Mouse (Mus musculus) embryonic facial prominence, embryonic 14.5 days (tissue): ENCODE results near the gene Gpr156. TPM values are rescaled to one million over a fixed set of nuclear protein-coding genes. Genes with fewer than 3 reads are reported as not detected.
"Not testable (repeated sequence)": the region's sequence is repeated elsewhere in the genome, so short reads cannot be mapped to it uniquely, and the experiment has no call there.

Source experiments
- ATAC-seq: fragments of 200-750 bp; cut with Nextera tagmentation; 2 replicates; pipeline ENCODE4 v1.8.0; 2017; ENCODE audit warnings: low read depth, moderate number of reproducible peaks, moderate TSS enrichment
- DNase-seq: peaks from one replicate; pipeline ENCODE4 v3.0.0-alpha.2; 2015; ENCODE audit warnings: low spot score
- H3K27ac ChIP-seq: fragments of 300-500 bp; sonication (generic); replicated peaks from 2 replicates; pipeline ENCODE4 v1.5.1; 2014; ENCODE audit warnings: low read depth, mild to moderate bottlenecking, low read length, moderate library complexity
- H3K27me3 ChIP-seq: fragments of 300-500 bp; sonication (generic); replicated peaks from 2 replicates; pipeline ENCODE4 v1.6.1; 2014; ENCODE audit warnings: low read length; ENCODE audit not compliant: control insufficient read depth, insufficient read depth
- H3K36me3 ChIP-seq: fragments of 300-500 bp; sonication (generic); 2 replicates; pipeline ENCODE4 v1.6.1; 2014; ENCODE audit warnings: low read length, mixed read lengths; ENCODE audit not compliant: control insufficient read depth, insufficient read depth
- H3K4me1 ChIP-seq: fragments of 300-500 bp; sonication (generic); 2 replicates; pipeline ENCODE4 v1.6.1; 2014; ENCODE audit warnings: antibody characterized with exemption, low read length; ENCODE audit not compliant: control insufficient read depth, insufficient read depth
- H3K4me2 ChIP-seq: fragments of 300-500 bp; sonication (generic); 2 replicates; pipeline ENCODE4 v1.6.1; 2014; ENCODE audit warnings: low read depth, mild to moderate bottlenecking, low read length, moderate library complexity, mixed read lengths
- H3K4me3 ChIP-seq: fragments of 300-500 bp; sonication (generic); 2 replicates; pipeline ENCODE4 v1.5.1; 2014; ENCODE audit warnings: low read depth, mild to moderate bottlenecking, low read length
- H3K9ac ChIP-seq: fragments of 300-500 bp; sonication (generic); 2 replicates; pipeline ENCODE4 v1.6.1; 2014; ENCODE audit warnings: low read depth, mild to moderate bottlenecking, low read length, moderate library complexity, mixed read lengths
- H3K9me3 ChIP-seq: fragments of 300-500 bp; sonication (generic); 2 replicates; pipeline ENCODE4 v1.6.1; 2016; ENCODE audit warnings: low read length; ENCODE audit not compliant: control insufficient read depth
- WGBS: fragments of 180-500 bp; shearing (Covaris S2); extraction: QIAGEN DNeasy Blood & Tissue Kit; methylation state at CpG from one replicate; pipeline ENCODE4 v1.1.7; 2014; 5-methylcytosine and 5-hydroxymethylcytosine counted together
- polyA plus RNA-seq: library from polyadenylated mRNA; unstranded; fragments of >200 nt; fragmentation: Nextera tagmentation; extraction: Ambion mirVana; gene quantifications from 2 replicates; pipeline ENCODE4 v1.2.1, GENCODE M21; 2014

Gpr156 gene
- polyA plus RNA-seq, 1 experiment from 2014 or later: 0.77 TPM

- ATAC-seq (no peak; the same call in 1 of the 2 replicates), DNase-seq (no peak)
- H3K4me2 ChIP-seq: no peak overlapping the region
- H3K9ac ChIP-seq: no peak overlapping the region
- H3K36me3 ChIP-seq: no peaks in the 10 kb centered on the region
- no peak overlapping the region for H3K27ac ChIP-seq
- H3K4me3 ChIP-seq: no peak overlapping the region
- no peaks in the 10 kb centered on the region for H3K27me3 ChIP-seq
- 54% methylated on average over 3 of the region's 4 CpGs for WGBS
- peaks cover 4% of the 10 kb centered on the region; the same call in 1 of the 2 replicates for H3K4me1 ChIP-seq
- no peaks in the 10 kb centered on the region for H3K9me3 ChIP-seq
These were observed 40.5 kb downstream of the Gpr156 start for GRCm38 (mm10) chr16:37956751-37957150.

GRCm38 (mm10) chr16:37962696-37963095, 46.4 kb downstream of the Gpr156 start:
- peaks cover 11% of the 10 kb centered on the region for H3K4me1 ChIP-seq
- ATAC-seq, H3K36me3 ChIP-seq, H3K9ac ChIP-seq, H3K27me3 ChIP-seq, H3K27ac ChIP-seq, H3K4me3 ChIP-seq, H3K4me2 ChIP-seq, DNase-seq, H3K9me3 ChIP-seq: not testable (repeated sequence)
- WGBS: 86% methylated on average over 4 of the region's 4 CpGs

GRCm38 (mm10) chr16:37963331-37964281, 47.3 kb downstream of the Gpr156 start:
- H3K4me2 ChIP-seq: peak overlapping the region; percentile 41
- no peaks in the 10 kb centered on the region for H3K9me3 ChIP-seq
- peak overlapping the region; percentile 58; the same call in 1 of the 2 replicates for H3K27ac ChIP-seq
- 0 out of 2 replicates have a peak overlapping the region, but pooled peaks have one; percentile 11 for H3K4me3 ChIP-seq
- 14% methylated on average over 15 of the region's 15 CpGs for WGBS
- no peaks in the 10 kb centered on the region for H3K36me3 ChIP-seq
- peaks cover 11% of the 10 kb centered on the region for H3K4me1 ChIP-seq
- DNase-seq (peak; percentile 67), ATAC-seq (peak; percentile 66)
- peak overlapping the region; percentile 5; the same call in 1 of the 2 replicates for H3K9ac ChIP-seq
- no peaks in the 10 kb centered on the region for H3K27me3 ChIP-seq

GRCm38 (mm10) chr16:37964380-37965070, 48.2 kb downstream of the Gpr156 start:
- DNase-seq (no peak), ATAC-seq (no peak)
- Histone ChIP-seq H3K4me1 (peaks cover 11% of the 10 kb centered on the region), H3K9ac (no peak overlapping the region), H3K36me3 (no peaks in the 10 kb centered on the region), H3K4me3 (no peak overlapping the region), H3K4me2 (no peak overlapping the region), H3K9me3 (no peaks in the 10 kb centered on the region), H3K27me3 (no peaks in the 10 kb centered on the region), H3K27ac (peak overlapping the region; percentile 13; the same call in 1 of the 2 replicates)
- WGBS: 51% methylated on average over 4 of the region's 4 CpGs

GRCm38 (mm10) chr16:37966871-37967270, 50.6 kb downstream of the Gpr156 start:
- no peak for DNase-seq

GRCm38 (mm10) chr16:37967415-37967814, 51.1 kb downstream of the Gpr156 start:
- Histone ChIP-seq H3K9me3 (no peaks in the 10 kb centered on the region), H3K4me3 (no peak overlapping the region), H3K4me1 (peaks cover 11% of the 10 kb centered on the region), H3K27ac (no peak overlapping the region), H3K4me2 (no peak overlapping the region), H3K27me3 (no peaks in the 10 kb centered on the region), H3K36me3 (no peaks in the 10 kb centered on the region), H3K9ac (no peak overlapping the region)
- 65% methylated on average over 2 of the region's 2 CpGs for WGBS
- DNase-seq (no peak), ATAC-seq (no peak)

More at GRCm38 (mm10) chr16:37966871-37967270, 50.6 kb downstream of the Gpr156 start:
- Histone ChIP-seq H3K9me3 (no peaks in the 10 kb centered on the region), H3K27ac (no peak overlapping the region), H3K4me2 (no peak overlapping the region), H3K27me3 (no peaks in the 10 kb centered on the region), H3K9ac (no peak overlapping the region), H3K4me1 (peaks cover 11% of the 10 kb centered on the region), H3K4me3 (no peak overlapping the region), H3K36me3 (no peaks in the 10 kb centered on the region)
- ATAC-seq: no peak
- 85% methylated on average over 7 of the region's 7 CpGs for WGBS

GRCm38 (mm10) chr16:37971522-37971921, 55.2 kb downstream of the Gpr156 start:
- Histone ChIP-seq H3K27me3 (no peaks in the 10 kb centered on the region), H3K36me3 (no peaks in the 10 kb centered on the region), H3K27ac (no peak overlapping the region), H3K4me3 (no peak overlapping the region), H3K4me1 (no peaks in the 10 kb centered on the region), H3K4me2 (no peak overlapping the region), H3K9ac (no peak overlapping the region), H3K9me3 (no peaks in the 10 kb centered on the region)
- no peak for DNase-seq
- WGBS: 61% methylated on average over 5 of the region's 5 CpGs
- ATAC-seq: no peak

GRCm38 (mm10) chr16:37972357-37972756, 56.1 kb downstream of the Gpr156 start:
- Histone ChIP-seq H3K4me3 (no peak overlapping the region), H3K36me3 (no peaks in the 10 kb centered on the region), H3K27me3 (no peaks in the 10 kb centered on the region), H3K4me1 (no peaks in the 10 kb centered on the region), H3K4me2 (no peak overlapping the region), H3K9me3 (no peaks in the 10 kb centered on the region), H3K27ac (no peak overlapping the region), H3K9ac (no peak overlapping the region)
- ATAC-seq (no peak), DNase-seq (no peak)
- 49% methylated on average over 8 of the region's 8 CpGs for WGBS
